ENCODE assay signal across 9 mouse cellular contexts in the genomic region with DNA sequence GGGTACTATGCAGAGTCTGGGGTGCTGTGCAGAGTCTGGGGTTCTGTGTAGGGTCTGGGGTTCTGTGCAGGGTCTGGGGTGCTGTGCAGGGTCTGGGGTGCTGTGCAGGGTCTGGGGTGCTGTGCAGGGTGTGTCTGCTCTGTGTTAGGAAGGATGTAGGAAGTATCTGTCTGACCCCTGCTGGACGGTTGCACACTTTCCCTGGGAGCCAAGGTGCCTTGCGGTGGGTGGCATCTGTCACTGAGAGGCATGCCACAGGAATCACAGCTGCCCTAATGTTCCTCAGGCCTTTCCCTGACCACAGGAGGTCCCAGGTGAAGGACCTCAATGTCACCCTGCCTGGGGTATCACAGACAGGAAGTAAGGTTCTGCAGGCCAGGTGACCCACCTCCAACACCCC.
DNase-seq lines count a peak whose midpoint lies in the region; ATAC-seq and TF ChIP-seq lines count a peak whose summit lies in the region.
"Had no signal": no experiment of that assay in that cellular context is flagged by ENCODE, and none has a peak within 500 bp of the region (broad histone marks: within the 10 kb centered on the region; RNA-seq: fewer than 3 reads in every experiment).

No protein-coding gene starts in this region.

- H3K4me2 ChIP-seq in midbrain, embryonic 13.5 days (replicated peaks), result peak overlapping the region; percentile 48

- H3K27ac ChIP-seq in cerebellum, adult 2 months (ENCODE audit: insufficient read depth, low read length), result no peak overlapping the region
- H3K27ac ChIP-seq in left cerebral cortex, adult 2 months, result no peak overlapping the region
- no peak overlapping the region for H3K27ac ChIP-seq in bone marrow, adult 2 months (ENCODE audit: control insufficient read depth, insufficient read depth, low read depth, low read length, poor library complexity)
- peak overlapping the region; percentile 92; the same call in 1 of the 2 replicates for H3K27ac ChIP-seq in midbrain, embryonic 13.5 days

- H3K9me3 ChIP-seq in midbrain, embryonic 13.5 days, result no peaks in the 10 kb centered on the region

- H3K4me1 ChIP-seq in cerebellum, adult 2 months (ENCODE audit: control insufficient read depth, insufficient read depth, low read length), result peaks cover 73% of the 10 kb centered on the region
- no peaks in the 10 kb centered on the region; the same call in 1 of the 2 replicates for H3K4me1 ChIP-seq in bone marrow, adult 2 months (ENCODE audit: control insufficient read depth, insufficient read depth, low read length)
- H3K4me1 ChIP-seq in midbrain, embryonic 13.5 days (replicated peaks), result peaks cover 100% of the 10 kb centered on the region

- intact Hi-C loops in left cerebral cortex, adult 2 months (cut with DNase I), result no loop called here

- H3K27me3 ChIP-seq in cerebellum, adult 2 months (ENCODE audit: control insufficient read depth, insufficient read depth, low read length), result no peaks in the 10 kb centered on the region
- no peaks in the 10 kb centered on the region for H3K27me3 ChIP-seq in midbrain, embryonic 13.5 days

- no peak for DNase-seq in cerebellum, adult 2 months
- no peak for DNase-seq in left cerebral cortex, adult 2 months (ENCODE audit: extremely low spot score in 1 of 2, low spot score in 2 of 2)
- no peak for DNase-seq in left cerebral cortex, adult 8-10 months (ENCODE audit: low spot score in 2 of 2)
- DNase-seq in layer of hippocampus, postnatal 36 days, result no peak
- DNase-seq in spleen, adult 12 weeks (ENCODE audit: low spot score), result no peak
- DNase-seq: cerebellum, adult 8-10 months had no signal

- peak overlapping the region; percentile 37; the same call in 1 of the 2 replicates for H3K9ac ChIP-seq in midbrain, embryonic 13.5 days (replicated peaks)

- TF ChIP-seq POLR2A in cerebellum, adult 2 months (IDR thresholded peaks at IDR 0.05; ENCODE audit: borderline replicate concordance, insufficient read depth, low read length), result no peak
- no peak for TF ChIP-seq POLR2A in bone marrow, adult 2 months (IDR thresholded peaks at IDR 0.05; ENCODE audit: borderline replicate concordance, control insufficient read depth, low read depth, low read length)

- no peaks in the 10 kb centered on the region for H3K36me3 ChIP-seq in midbrain, embryonic 13.5 days

- H3K4me3 ChIP-seq in cerebellum, adult 2 months (replicated peaks; ENCODE audit: insufficient read depth, low read depth, low read length), result no peak overlapping the region
- H3K4me3 ChIP-seq in left cerebral cortex, adult 2 months, result no peak overlapping the region
- no peak overlapping the region for H3K4me3 ChIP-seq in bone marrow, adult 2 months (replicated peaks; ENCODE audit: control insufficient read depth, low read depth, low read length)
- H3K4me3 ChIP-seq in midbrain, embryonic 13.5 days (replicated peaks), result no peak overlapping the region

- WGBS in cerebellum, adult 2 months, result 41% methylated on average over 2 of the region's 2 CpGs
- 33% methylated on average over 2 of the region's 2 CpGs for WGBS in bone marrow, adult 2 months
- WGBS in midbrain, embryonic 13.5 days, result 46% methylated on average over 2 of the region's 2 CpGs

- no peak for ATAC-seq in cerebellum, adult (ENCODE audit: insufficient number of reproducible peaks, low FRiP score, low TSS enrichment)
- ATAC-seq in midbrain, embryonic 13.5 days, result no peak

- TF ChIP-seq CTCF in cerebellum, adult 2 months (IDR thresholded peaks at IDR 0.05; ENCODE audit: borderline replicate concordance, insufficient read depth, low read depth, low read length), result peak; percentile 35; the same call in 1 of the 2 replicates
- peak; percentile 12; the same call in 1 of the 2 replicates for TF ChIP-seq CTCF in left cerebral cortex, adult 2 months (IDR thresholded peaks at IDR 0.05)
- TF ChIP-seq CTCF in bone marrow, adult 2 months (IDR thresholded peaks at IDR 0.05; ENCODE audit: control insufficient read depth, insufficient read depth, low read length), result peak; percentile 61
